Mouse (Mus musculus) embryonic stem cell, embryonic (primary cell): ENCODE measurements at regions not wholly inside any gene's neighbourhood (a gene's known extent, or its start where the extent isn't known, plus 50 kb on each side); places are given as distances from the start of the nearest gene placed in this dataset.

Experiments used
- CTCF ChIA-PET, 4 experiments: fragments of 300-600 bp in 2 of 4; fragments of 350-600 bp in 2 of 4; sonication (Branson Sonifier 250); formaldehyde crosslinking; loops; one replicate each; lab custom pipeline; 2022; ENCODE audit warnings: inconsistent platforms in 2 of 4; lab: Charles Lee
- POLR2A ChIA-PET, 4 experiments: fragments of 300-600 bp in 2 of 4; fragments of 350-600 bp in 2 of 4; sonication (Branson Sonifier 250); formaldehyde crosslinking; loops; one replicate each; lab custom pipeline; 2022; ENCODE audit warnings: antibody characterized with exemption in 4 of 4, inconsistent platforms in 1 of 4; lab: Charles Lee

- CTCF ChIA-PET, result no interaction called here
- POLR2A ChIA-PET, result interaction anchor here in 2 of 4 experiments (0.6 to 1.6 kb wide), 4 partner anchors 16 to 402 kb away, joined by 3 to 4 read pairs (median 4); no protein-coding TSS in a partner anchor
Observed at GRCm38 (mm10) chr17:64229225-64229976, 102.3 kb downstream of the Pja2 start.

- CTCF ChIA-PET, result interaction anchor here in 1 of 4 experiments (1.3 kb wide), 1 partner anchor 16 kb away, joined by 3 read pairs; no protein-coding TSS in a partner anchor
Observed at GRCm38 (mm10) chr17:64214599-64214998, 117.1 kb downstream of the Pja2 start.

GRCm38 (mm10) chr17:64213251-64213650, 118.5 kb downstream of the Pja2 start:
- POLR2A ChIA-PET, result interaction anchor here in 1 of 4 experiments (0.7 to 1.6 kb wide), 2 partner anchors 15 to 862 kb away, joined by 3 read pairs; no protein-coding TSS in a partner anchor
- CTCF ChIA-PET, result interaction anchor here in 1 of 4 experiments (1.3 kb wide), 1 partner anchor 18 kb away, joined by 3 read pairs; no protein-coding TSS in a partner anchor

More at GRCm38 (mm10) chr17:64214599-64214998, 117.1 kb downstream of the Pja2 start:
- POLR2A ChIA-PET, result no interaction called here

- CTCF ChIA-PET, result interaction anchor here in 1 of 4 experiments (0.6 to 1.0 kb wide), 2 partner anchors 9 to 66 kb away, joined by 3 read pairs; no protein-coding TSS in a partner anchor
- POLR2A ChIA-PET, result no interaction called here
Observed at GRCm38 (mm10) chr17:64211281-64211680, 120.4 kb downstream of the Pja2 start.

GRCm38 (mm10) chr17:64210366-64210765, 121.3 kb downstream of the Pja2 start:
- CTCF ChIA-PET, result interaction anchor here in 1 of 4 experiments (0.6 to 1.0 kb wide), 2 partner anchors 8 to 183 kb away, joined by 3 read pairs; no protein-coding TSS in a partner anchor
- POLR2A ChIA-PET, result interaction anchor here in 1 of 4 experiments (0.6 kb wide), 1 partner anchor 234 kb away, joined by 3 read pairs; no protein-coding TSS in a partner anchor

- CTCF ChIA-PET, result interaction anchor here in 1 of 4 experiments (0.6 kb wide), 1 partner anchor 182 kb away, joined by 3 read pairs; no protein-coding TSS in a partner anchor
Observed at GRCm38 (mm10) chr17:64209640-64210039, 122.1 kb downstream of the Pja2 start.

GRCm38 (mm10) chr17:64208152-64208855, 123.4 kb downstream of the Pja2 start:
- CTCF ChIA-PET, result no interaction called here

More at GRCm38 (mm10) chr17:64209640-64210039, 122.1 kb downstream of the Pja2 start:
- POLR2A ChIA-PET, result interaction anchor here in 1 of 4 experiments (0.6 kb wide), 1 partner anchor 233 kb away, joined by 3 read pairs; no protein-coding TSS in a partner anchor

GRCm38 (mm10) chr17:64206196-64206718, 125.5 kb downstream of the Pja2 start:
- POLR2A ChIA-PET, result interaction anchor here in 1 of 4 experiments (1.0 kb wide), 1 partner anchor 10 kb away, joined by 3 read pairs; no protein-coding TSS in a partner anchor
- CTCF ChIA-PET, result no interaction called here

More at GRCm38 (mm10) chr17:64208152-64208855, 123.4 kb downstream of the Pja2 start:
- POLR2A ChIA-PET, result no interaction called here

GRCm38 (mm10) chr17:64203611-64204010, 128.1 kb downstream of the Pja2 start:
- ChIA-PET CTCF (interaction anchor here in 1 of 4 experiments (0.6 kb wide), 1 partner anchor 753 kb away, joined by 3 read pairs; no protein-coding TSS in a partner anchor), POLR2A (no interaction called here)

- ChIA-PET POLR2A (no interaction called here), CTCF (interaction anchor here in 1 of 4 experiments (0.6 to 1.0 kb wide), 2 partner anchors 8 to 136 kb away, joined by 3 to 4 read pairs; no protein-coding TSS in a partner anchor)
Observed at GRCm38 (mm10) chr17:64202248-64202647, 129.5 kb downstream of the Pja2 start.

- ChIA-PET POLR2A (no interaction called here), CTCF (no interaction called here)
Observed at GRCm38 (mm10) chr17:64201609-64202008, 130.1 kb downstream of the Pja2 start.

GRCm38 (mm10) chr17:64200092-64200877, 131.4 kb downstream of the Pja2 start:
- POLR2A ChIA-PET, result interaction anchor here in 1 of 4 experiments (1.0 kb wide), 1 partner anchor 61 kb away, joined by 3 read pairs; no protein-coding TSS in a partner anchor
- CTCF ChIA-PET, result no interaction called here

GRCm38 (mm10) chr17:64199241-64199933, 132.3 kb downstream of the Pja2 start:
- POLR2A ChIA-PET, result no interaction called here
- CTCF ChIA-PET, result no interaction called here

- POLR2A ChIA-PET, result interaction anchor here in 1 of 4 experiments (1.3 kb wide), 1 partner anchor 9 kb away, joined by 3 read pairs; no protein-coding TSS in a partner anchor
- CTCF ChIA-PET, result no interaction called here
Observed at GRCm38 (mm10) chr17:64196437-64196836, 135.3 kb downstream of the Pja2 start.

- CTCF ChIA-PET, result interaction anchor here in 1 of 4 experiments (0.9 kb wide), 1 partner anchor 257 kb away, joined by 3 read pairs; no protein-coding TSS in a partner anchor
- POLR2A ChIA-PET, result no interaction called here
Observed at GRCm38 (mm10) chr17:64193055-64193454, 138.7 kb downstream of the Pja2 start.
